In the genomic region with DNA sequence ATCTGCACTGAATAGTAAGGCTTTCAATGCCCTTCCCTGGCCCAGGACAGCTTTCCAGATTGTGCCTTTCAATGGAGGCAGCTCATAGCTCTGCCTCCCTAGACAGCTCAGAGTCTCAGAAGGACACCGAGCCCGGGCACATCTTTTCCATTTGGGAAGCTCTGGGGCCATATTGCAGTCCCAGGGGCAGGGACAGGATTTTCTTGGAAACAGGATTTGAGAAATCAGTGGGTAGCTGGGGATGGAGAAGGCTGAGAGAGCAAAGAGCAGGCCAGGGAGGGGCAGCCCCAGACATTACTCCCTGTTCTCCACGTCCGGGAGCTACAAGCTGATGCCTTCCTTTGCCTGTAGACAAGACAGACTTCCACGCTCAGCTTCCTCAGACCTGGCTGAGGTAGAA, we compare ENCODE assay signal across 9 mouse cellular contexts. TPM values are rescaled to one million over a fixed set of nuclear protein-coding genes. Genes with fewer than 3 reads are reported as not detected.
DNase-seq lines count a peak whose midpoint lies in the region; ATAC-seq and TF ChIP-seq lines count a peak whose summit lies in the region.
"Had no signal": no experiment of that assay in that cellular context is flagged by ENCODE, and none has a peak within 500 bp of the region (broad histone marks: within the 10 kb centered on the region; RNA-seq: fewer than 3 reads in every experiment).

No protein-coding gene starts in this region.

- no peak for TF ChIP-seq CTCF in left cerebral cortex, adult 2 months (IDR thresholded peaks at IDR 0.05)

- H3K9ac ChIP-seq in heart, embryonic 11.5 days (ENCODE audit: low read depth, low read length) = 0 out of 2 replicates have a peak overlapping the region, but pooled peaks have one; percentile 23
- no peak overlapping the region for H3K9ac ChIP-seq in ES-E14 (ENCODE audit: insufficient read depth, low read depth, low read length, poor library complexity, severe bottlenecking)
- no peak overlapping the region for H3K9ac ChIP-seq in heart, embryonic 16.5 days (ENCODE audit: low read length)

- in situ Hi-C loops in ES-E14 (cut with MboI; ENCODE audit: low sequenced_read_pairs in 2 of 2, unreplicated experiment in 2 of 2) = no loop called here

- H3K4me2 ChIP-seq in heart, embryonic 11.5 days = no peak overlapping the region
- no peak overlapping the region for H3K4me2 ChIP-seq in heart, embryonic 16.5 days (ENCODE audit: low read depth, low read length)

- H3K36me3 ChIP-seq in heart, embryonic 11.5 days (ENCODE audit: control insufficient read depth, insufficient read depth, low read length) = no peaks in the 10 kb centered on the region
- no peaks in the 10 kb centered on the region for H3K36me3 ChIP-seq in ES-E14 (ENCODE audit: control insufficient read depth, insufficient read depth, low read length, poor library complexity, severe bottlenecking)
- H3K36me3 ChIP-seq in heart, embryonic 16.5 days (ENCODE audit: control insufficient read depth, insufficient read depth) = no peaks in the 10 kb centered on the region

- ATAC-seq in heart, embryonic 11.5 days (replicated peaks; ENCODE audit: insufficient number of reproducible peaks, low FRiP score, low TSS enrichment) = no peak
- ATAC-seq in heart, embryonic 16.5 days (replicated peaks; ENCODE audit: extremely low read depth, insufficient read depth, low FRiP score) = no peak

- H3K4me1 ChIP-seq in heart, embryonic 11.5 days (ENCODE audit: control insufficient read depth, insufficient read depth, low read length) = peaks cover 19% of the 10 kb centered on the region
- peaks cover 10 to 45% of the 10 kb centered on the region in 2 experiments; a peak in 3 of 4 replicates for H3K4me1 ChIP-seq in ES-E14 (ENCODE audit: control insufficient read depth in 2 of 2, insufficient read depth in 2 of 2, low read length in 2 of 2, poor library complexity in 1 of 2)
- peaks cover 36% of the 10 kb centered on the region for H3K4me1 ChIP-seq in heart, embryonic 16.5 days (ENCODE audit: control insufficient read depth, insufficient read depth, low read length)

- no peaks in the 10 kb centered on the region for H3K27me3 ChIP-seq in heart, embryonic 11.5 days (ENCODE audit: control insufficient read depth, insufficient read depth, low read length)
- no peaks in the 10 kb centered on the region for H3K27me3 ChIP-seq in heart, embryonic 16.5 days (ENCODE audit: control insufficient read depth, insufficient read depth, low read length)

- no peak overlapping the region for H3K4me3 ChIP-seq in heart, embryonic 11.5 days (ENCODE audit: low read depth, low read length)
- no peak overlapping the region for H3K4me3 ChIP-seq in left cerebral cortex, adult 2 months
- no peak overlapping the region for H3K4me3 ChIP-seq in ES-E14 (ENCODE audit: insufficient read depth in 1 of 2, low read depth in 1 of 2, low read length in 2 of 2, poor library complexity in 1 of 2, severe bottlenecking in 1 of 2)
- no peak overlapping the region for H3K4me3 ChIP-seq in heart, embryonic 16.5 days (ENCODE audit: low read length)

- H3K9me3 ChIP-seq in heart, embryonic 11.5 days (replicated peaks; ENCODE audit: control insufficient read depth, low read length) = no peaks in the 10 kb centered on the region
- H3K9me3 ChIP-seq in ES-E14 (ENCODE audit: control insufficient read depth, insufficient read depth, low read depth, low read length) = no peaks in the 10 kb centered on the region
- no peaks in the 10 kb centered on the region for H3K9me3 ChIP-seq in heart, embryonic 16.5 days (replicated peaks; ENCODE audit: control insufficient read depth, low read length)

- intact Hi-C loops in left cerebral cortex, adult 2 months (cut with DNase I) = no loop called here
- intact Hi-C loops in left cerebral cortex, postnatal 36 days (cut with DNase I) = no loop called here

- no peak for DNase-seq in heart, adult 8-10 months (ENCODE audit: low spot score)
- no peak for DNase-seq in left cerebral cortex, adult 2 months (ENCODE audit: extremely low spot score in 1 of 2, low spot score in 2 of 2)
- DNase-seq in left cerebral cortex, postnatal 36 days (ENCODE audit: low spot score in 2 of 2) = no peak
- DNase-seq in ES-E14 (ENCODE audit: low read depth, low spot score) = no peak
- DNase-seq in adrenal gland, postnatal 25 days = no peak
- DNase-seq: cerebellum, adult 8-10 months; right cerebral cortex, adult 18-20 months had no signal

- peak overlapping the region; percentile 73 for H3K27ac ChIP-seq in heart, embryonic 11.5 days (ENCODE audit: low read depth, low read length)
- peak overlapping the region; percentile 7; the same call in 1 of the 2 replicates for H3K27ac ChIP-seq in left cerebral cortex, adult 2 months
- peak overlapping the region; percentile 47; the same call in 1 of the 2 replicates for H3K27ac ChIP-seq in ES-E14 (ENCODE audit: insufficient read depth, low read depth, low read length, poor library complexity, severe bottlenecking)
- H3K27ac ChIP-seq in heart, embryonic 16.5 days (ENCODE audit: low read length) = peak overlapping the region; percentile 70

- WGBS in heart, embryonic 11.5 days (ENCODE audit: insufficient replicate concordance) = 83% methylated on average over 5 of the region's 5 CpGs
- 82% methylated on average over 5 of the region's 5 CpGs for WGBS in heart, embryonic 16.5 days

TF ChIP-seq in ES-E14, 5 proteins besides CTCF, POLR2A, EP300 and RAD21:
- TF ChIP-seq ZNF384 (IDR thresholded peaks at IDR 0.05; ENCODE audit: low read depth, low read length) = no peak
- TF ChIP-seq CHD2 (IDR thresholded peaks at IDR 0.05; ENCODE audit: low read depth, low read length) = no peak
- no peak for TF ChIP-seq MAFK (IDR thresholded peaks at IDR 0.05; ENCODE audit: insufficient read depth, low read depth, low read length)
- no peak for TF ChIP-seq HCFC1 (IDR thresholded peaks at IDR 0.05; ENCODE audit: borderline replicate concordance, insufficient read depth, low read length)
- TF ChIP-seq ZC3H11A (IDR thresholded peaks at IDR 0.05; ENCODE audit: borderline replicate concordance, low read depth, low read length) = no peak
TF ChIP-seq in ES-E14: peak in this region for 0.

RNA-seq across cellular contexts. Expression of a gene that starts 9.0 kb away (rescaled TPM):
- 9.7 and 11.4 TPM in 2 replicates for polyA plus RNA-seq in heart, embryonic 11.5 days (2014; fragmentation: Nextera tagmentation; extraction: Ambion mirVana)
- 10 to 100 TPM; 78.8 to 94.4 (median 86.7) TPM for total RNA-seq in heart, adult 8-10 months (2022)
- total RNA-seq in left cerebral cortex, adult 2 months (2021) = 100 to 1,000 TPM; 242 to 253 TPM
- total RNA-seq in left cerebral cortex, postnatal 36 days (2021) = 100 to 1,000 TPM; 229 to 246 TPM
- 19.0 and 24.0 TPM in 2 replicates for total RNA-seq in ES-E14 (2012; rRNA removed)
- 6.7 and 7.3 TPM in 2 replicates for polyA plus RNA-seq in heart, embryonic 16.5 days (2015; fragmentation: Nextera tagmentation; extraction: Ambion mirVana)
- 72.3 and 92.8 TPM in 2 replicates for total RNA-seq in adrenal gland, postnatal 25 days (2021)

Comparison
In these comparisons a context has a peak if more than half of its experiments do, and no peak if none do; other contexts are left out.
1. H3K27ac ChIP-seq: peak in every context shown above with its lines; median percentile 73 in heart, embryonic 11.5 days; 70 in heart, embryonic 16.5 days; 47 in ES-E14; 7 in left cerebral cortex, adult 2 months.